8 mouse cellular contexts compared by ENCODE assay signal in the genomic region with DNA sequence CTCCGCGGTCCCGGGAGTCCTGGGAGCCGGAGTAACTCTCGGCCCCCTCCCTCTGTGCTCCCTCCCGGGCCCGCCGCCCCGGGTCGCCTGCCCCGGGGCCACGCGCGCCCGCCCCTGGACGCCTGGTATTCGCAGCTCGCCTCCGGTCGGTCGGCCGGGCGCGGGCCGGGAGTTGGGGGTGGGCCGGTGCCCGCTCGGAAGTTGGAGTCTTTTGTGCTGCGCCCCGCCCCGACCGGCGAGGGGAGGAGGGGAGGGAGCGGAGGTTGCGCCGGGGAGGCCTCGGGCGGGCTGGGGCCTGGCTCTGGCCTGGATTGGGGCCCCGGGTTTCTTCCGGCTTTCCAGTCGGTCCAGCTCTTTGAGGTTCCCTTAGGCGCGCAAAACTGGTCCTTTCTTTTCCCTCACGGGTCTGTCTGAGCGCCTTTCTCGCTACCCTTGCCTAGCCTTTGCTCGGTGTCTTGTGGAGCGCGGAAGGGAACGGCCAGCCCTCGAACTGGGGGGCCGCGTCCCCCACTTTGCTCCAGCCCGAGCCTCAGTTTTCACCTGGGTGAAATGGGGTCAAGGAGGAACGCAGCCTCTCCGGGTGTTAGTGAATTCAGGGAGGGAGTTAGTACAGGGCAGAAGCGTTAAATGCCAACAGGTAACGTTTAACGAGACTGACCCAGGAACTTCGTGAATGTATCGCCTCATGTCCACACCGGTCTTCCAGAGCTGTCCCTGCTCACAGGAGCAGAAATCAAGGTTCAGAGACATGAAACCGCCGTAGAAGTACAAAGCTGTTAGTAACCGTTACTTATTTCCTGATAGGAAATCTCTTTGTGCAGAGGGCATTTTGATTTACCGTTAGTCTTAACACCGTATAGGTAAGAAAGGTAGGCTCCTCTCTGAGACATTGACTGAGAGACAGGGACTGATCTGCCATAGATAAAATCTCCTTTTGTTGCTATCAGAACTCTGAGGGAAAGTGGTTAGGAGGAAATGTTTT. TPM values are rescaled to one million over a fixed set of nuclear protein-coding genes. Genes with fewer than 3 reads are reported as not detected.
A peak's percentile ranks its signal among the peaks of the same experiment; 100 is the strongest.
DNase-seq lines count a peak whose midpoint lies in the region; ATAC-seq and TF ChIP-seq lines count a peak whose summit lies in the region.

No protein-coding gene starts in this region.

- under 1% methylated on average over 57 of the region's 67 CpGs for WGBS in heart, embryonic 14.5 days
- WGBS in liver, embryonic 16.5 days (ENCODE audit: insufficient replicate concordance), result under 1% methylated on average over 66 of the region's 67 CpGs
- under 1% methylated on average over 56 of the region's 67 CpGs for WGBS in neural tube, embryonic 11.5 days

- peak overlapping the region; percentile 90 to 91 for H3K4me3 ChIP-seq in heart, embryonic 14.5 days (ENCODE audit: control insufficient read depth in 1 of 2, insufficient read depth in 1 of 2, low read depth in 1 of 2, low read length in 2 of 2)
- peak overlapping the region; percentile 100 for H3K4me3 ChIP-seq in liver, embryonic 16.5 days (ENCODE audit: low read depth, low read length)
- H3K4me3 ChIP-seq in neural tube, embryonic 11.5 days (ENCODE audit: low read depth, low read length), result peak overlapping the region; percentile 86
- peak overlapping the region; percentile 97 for H3K4me3 ChIP-seq in testis, adult 2 months (ENCODE audit: control insufficient read depth, low read depth, low read length)

- peak overlapping the region; percentile 96 to 98 for H3K27ac ChIP-seq in heart, embryonic 14.5 days (replicated peaks in 1 of 2; ENCODE audit: control insufficient read depth in 1 of 2, insufficient read depth in 1 of 2, low read depth in 2 of 2, low read length in 2 of 2)
- peak overlapping the region; percentile 97 for H3K27ac ChIP-seq in liver, embryonic 16.5 days (ENCODE audit: low read length)
- peak overlapping the region; percentile 95 for H3K27ac ChIP-seq in neural tube, embryonic 11.5 days (ENCODE audit: low read depth, low read length)
- peak overlapping the region; percentile 88 for H3K27ac ChIP-seq in testis, adult 2 months (ENCODE audit: control insufficient read depth, insufficient read depth, low read depth, low read length)

- TF ChIP-seq POLR2A in testis, adult 2 months (IDR thresholded peaks at IDR 0.05; ENCODE audit: control insufficient read depth, low read depth, low read length), result no peak

- peak overlapping the region; percentile 81 for H3K4me2 ChIP-seq in heart, embryonic 14.5 days (ENCODE audit: low read length)
- H3K4me2 ChIP-seq in liver, embryonic 16.5 days (ENCODE audit: low read depth, low read length), result peak overlapping the region; percentile 90
- H3K4me2 ChIP-seq in neural tube, embryonic 11.5 days (ENCODE audit: low read depth), result peak overlapping the region; percentile 82

- no peaks in the 10 kb centered on the region for H3K36me3 ChIP-seq in heart, embryonic 14.5 days (ENCODE audit: control insufficient read depth, insufficient read depth, low read length)
- H3K36me3 ChIP-seq in liver, embryonic 16.5 days (ENCODE audit: control insufficient read depth, insufficient read depth), result peaks cover 7% of the 10 kb centered on the region
- peaks cover 3% of the 10 kb centered on the region; the same call in 1 of the 2 replicates for H3K36me3 ChIP-seq in neural tube, embryonic 11.5 days (ENCODE audit: control insufficient read depth, insufficient read depth, low read length)
- H3K36me3 ChIP-seq in testis, adult 2 months (ENCODE audit: control insufficient read depth, insufficient read depth, low read length), result no peaks in the 10 kb centered on the region

- H3K27me3 ChIP-seq in heart, embryonic 14.5 days (ENCODE audit: control insufficient read depth, insufficient read depth, low read length), result no peaks in the 10 kb centered on the region
- H3K27me3 ChIP-seq in liver, embryonic 16.5 days (ENCODE audit: control insufficient read depth, insufficient read depth, low read depth, low read length), result no peaks in the 10 kb centered on the region
- no peaks in the 10 kb centered on the region for H3K27me3 ChIP-seq in neural tube, embryonic 11.5 days (ENCODE audit: control insufficient read depth, insufficient read depth, low read length)
- no peaks in the 10 kb centered on the region for H3K27me3 ChIP-seq in testis, adult 2 months (ENCODE audit: control insufficient read depth, insufficient read depth, low read length)

- no peak for TF ChIP-seq CTCF in testis, adult 2 months (IDR thresholded peaks at IDR 0.05; ENCODE audit: control insufficient read depth, insufficient read depth, insufficient replicate concordance, low read depth, low read length)

- peak; percentile 80 for DNase-seq in CD4-positive helper T cell, adult 2 months (ENCODE audit: low read depth, low spot score)
- DNase-seq in brain, adult 2 months (ENCODE audit: low read depth, low spot score), result peak; percentile 72
- peak; percentile 90 for DNase-seq in kidney, postnatal 14 days
- peak; percentile 79 for DNase-seq in neural tube, embryonic 11.5 days (ENCODE audit: low spot score)

- peak overlapping the region; percentile 97 for H3K9ac ChIP-seq in heart, embryonic 14.5 days (ENCODE audit: low read length)
- peak overlapping the region; percentile 100 for H3K9ac ChIP-seq in liver, embryonic 16.5 days (ENCODE audit: low read depth, low read length)
- peak overlapping the region; percentile 96 for H3K9ac ChIP-seq in neural tube, embryonic 11.5 days (ENCODE audit: low read length)

- H3K4me1 ChIP-seq in heart, embryonic 14.5 days (ENCODE audit: control insufficient read depth in 2 of 2, insufficient read depth in 2 of 2, low read length in 2 of 2), result peaks cover 2 to 43% of the 10 kb centered on the region in 2 experiments; a peak in 3 of 4 replicates
- H3K4me1 ChIP-seq in liver, embryonic 16.5 days (ENCODE audit: control insufficient read depth, low read depth, low read length), result peaks cover 53% of the 10 kb centered on the region
- peaks cover 24% of the 10 kb centered on the region for H3K4me1 ChIP-seq in neural tube, embryonic 11.5 days (ENCODE audit: control insufficient read depth, insufficient read depth, low read length)
- peaks cover 6% of the 10 kb centered on the region for H3K4me1 ChIP-seq in testis, adult 2 months (ENCODE audit: control insufficient read depth, insufficient read depth, low read length)

- no peaks in the 10 kb centered on the region for H3K9me3 ChIP-seq in heart, embryonic 14.5 days (ENCODE audit: control insufficient read depth, low read length)
- no peaks in the 10 kb centered on the region for H3K9me3 ChIP-seq in liver, embryonic 16.5 days (replicated peaks; ENCODE audit: control insufficient read depth, low read length)
- no peaks in the 10 kb centered on the region for H3K9me3 ChIP-seq in neural tube, embryonic 11.5 days (ENCODE audit: control insufficient read depth, low read length)

- ATAC-seq in erythroid progenitor cell, adult 5-6 weeks (replicated peaks; ENCODE audit: low FRiP score, poor library complexity, severe bottlenecking), result peak; percentile 53
- ATAC-seq in heart, embryonic 14.5 days (ENCODE audit: insufficient number of reproducible peaks, insufficient read depth, low FRiP score, low read depth), result peak; percentile 57
- ATAC-seq in liver, embryonic 16.5 days (ENCODE audit: low read depth), result peak; percentile 33
- peak; percentile 17 for ATAC-seq in neural tube, embryonic 11.5 days (ENCODE audit: insufficient read depth, low FRiP score, low TSS enrichment)

RNA-seq across cellular contexts. Expression of a gene that starts 0.8 kb away (rescaled TPM):
- not detected in 2 replicates for total RNA-seq in erythroid progenitor cell, adult 5-6 weeks (2015; ENCODE audit: low replicate concordance)
- total RNA-seq in erythroid progenitor cell, adult 5-6 weeks (2017; ENCODE audit: low replicate concordance), result not detected in 2 replicates
- polyA plus RNA-seq in heart, embryonic 14.5 days (2014; fragmentation: Nextera tagmentation; extraction: Ambion mirVana), result not detected in 2 replicates
- polyA plus RNA-seq in liver, embryonic 16.5 days (2015; fragmentation: Nextera tagmentation; extraction: Ambion mirVana), result not detected in 2 replicates
- polyA plus RNA-seq in neural tube, embryonic 11.5 days (2014; fragmentation: Nextera tagmentation; extraction: Ambion mirVana), result 1.2 and 1.3 TPM in 2 replicates
- 1.4 and 2.9 TPM in 2 replicates for polyA plus RNA-seq in testis, adult 2 months (2012; rRNA removed)

RNA-seq across cellular contexts. Expression of a gene that starts 1.1 kb away (rescaled TPM):
- total RNA-seq in erythroid progenitor cell, adult 5-6 weeks (2015; ENCODE audit: low replicate concordance), result 87.2 and 99.8 TPM in 2 replicates
- total RNA-seq in erythroid progenitor cell, adult 5-6 weeks (2017; ENCODE audit: low replicate concordance), result 112 and 144 TPM in 2 replicates
- polyA plus RNA-seq in heart, embryonic 14.5 days (2014; fragmentation: Nextera tagmentation; extraction: Ambion mirVana), result 32.5 and 54.2 TPM in 2 replicates
- 21.8 and 23.0 TPM in 2 replicates for polyA plus RNA-seq in liver, embryonic 16.5 days (2015; fragmentation: Nextera tagmentation; extraction: Ambion mirVana)
- 59.4 and 74.7 TPM in 2 replicates for polyA plus RNA-seq in neural tube, embryonic 11.5 days (2014; fragmentation: Nextera tagmentation; extraction: Ambion mirVana)
- 62.8 and 64.0 TPM in 2 replicates for polyA plus RNA-seq in testis, adult 2 months (2012; rRNA removed)

RNA-seq across cellular contexts. Expression of a gene that starts 22.1 kb away (rescaled TPM):
- total RNA-seq in erythroid progenitor cell, adult 5-6 weeks (2015; ENCODE audit: low replicate concordance), result not detected in 2 replicates
- total RNA-seq in erythroid progenitor cell, adult 5-6 weeks (2017; ENCODE audit: low replicate concordance), result not detected in 2 replicates
- not detected in 2 replicates for polyA plus RNA-seq in heart, embryonic 14.5 days (2014; fragmentation: Nextera tagmentation; extraction: Ambion mirVana)
- polyA plus RNA-seq in liver, embryonic 16.5 days (2015; fragmentation: Nextera tagmentation; extraction: Ambion mirVana), result not detected in 2 replicates
- polyA plus RNA-seq in neural tube, embryonic 11.5 days (2014; fragmentation: Nextera tagmentation; extraction: Ambion mirVana), result not detected in 2 replicates
- not detected in 2 replicates for polyA plus RNA-seq in testis, adult 2 months (2012; rRNA removed)

Comparison
In these comparisons a context has a peak if more than half of its experiments do, and no peak if none do; other contexts are left out.
1. Peak in every context shown above with its lines: DNase-seq, ATAC-seq, H3K4me3 ChIP-seq and H3K27ac ChIP-seq.